Mouse (Mus musculus) 3T3-L1 (cell line): ENCODE data around the gene Fbxo30.
"Not testable (repeated sequence)": the region's sequence is repeated elsewhere in the genome, so short reads cannot be mapped to it uniquely, and the experiment has no call there.

ENCODE experiments used
- DNase-seq: peaks from one replicate; pipeline ENCODE4 v3.0.0-alpha.2; 2015; ENCODE audit warnings: low read depth, low spot score

Fbxo30 gene

DNA sequence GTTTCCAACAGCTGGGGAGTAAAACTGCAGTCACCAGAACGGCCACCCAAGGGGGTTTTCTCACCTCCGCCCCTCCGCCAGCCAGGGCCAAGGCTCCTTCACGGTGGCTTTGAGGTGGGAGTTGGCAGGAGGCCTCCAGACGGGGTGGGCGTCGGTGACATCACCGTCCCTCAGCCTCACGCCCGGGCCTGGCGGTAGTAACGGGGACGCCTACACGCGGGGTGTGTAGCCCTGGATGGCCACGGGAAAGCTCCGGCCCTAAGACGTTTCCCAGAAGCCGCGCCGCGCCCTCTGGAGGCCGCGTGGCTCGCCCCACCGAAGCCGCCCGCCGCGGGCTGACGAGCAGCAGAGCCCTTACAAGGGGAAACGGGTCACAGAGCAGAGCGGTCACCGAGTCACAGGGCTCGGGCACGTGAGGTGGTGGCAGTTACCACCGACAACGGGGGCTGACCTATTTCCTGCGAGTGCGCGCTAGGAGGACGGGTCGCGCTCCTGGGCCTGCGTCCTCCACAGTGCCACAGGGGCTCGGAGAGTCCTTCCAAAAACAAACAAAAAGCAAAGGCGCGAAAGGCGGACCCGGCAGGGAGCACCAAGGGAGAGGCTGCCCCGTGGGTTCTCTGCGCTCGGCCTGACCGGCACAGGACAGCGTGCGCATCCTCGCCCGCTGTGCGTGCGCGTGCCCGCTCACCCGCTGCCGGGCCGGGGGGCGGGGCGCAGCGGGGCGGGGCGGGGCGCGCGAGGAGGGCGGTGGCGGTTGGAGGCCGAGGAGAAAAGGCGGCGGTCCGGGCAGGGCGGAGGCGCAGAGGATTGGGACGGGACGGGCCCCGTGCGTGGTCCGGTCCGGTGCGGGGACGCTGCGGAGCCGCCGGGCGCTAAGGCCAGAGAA lies at the start of gene Fbxo30:
Gene Fbxo30, plus strand, starts transcription at position 753 of the 886 bp plus-strand sequence.
- peak; percentile 81 for DNase-seq

DNA sequence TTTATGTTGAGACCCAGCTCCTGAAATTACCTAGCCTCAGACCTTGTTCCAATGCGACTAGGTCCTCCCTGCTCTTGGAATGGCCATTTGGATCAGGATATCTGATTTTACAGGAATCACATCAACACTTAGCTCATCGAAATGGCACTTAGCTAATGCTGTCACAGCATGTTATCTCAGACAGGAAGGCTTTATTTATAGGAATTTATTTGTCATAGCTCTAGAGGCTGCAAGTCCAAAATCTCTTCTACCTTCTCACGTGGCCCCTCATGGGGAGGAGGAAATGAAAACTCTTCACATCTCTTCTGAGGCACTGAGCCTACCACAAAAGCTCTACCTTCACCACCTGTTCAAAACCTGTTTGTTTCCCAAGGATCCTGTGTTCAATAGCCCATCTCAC lies 47.9 kb upstream of the Fbxo30 start:
- no peak for DNase-seq

DNA sequence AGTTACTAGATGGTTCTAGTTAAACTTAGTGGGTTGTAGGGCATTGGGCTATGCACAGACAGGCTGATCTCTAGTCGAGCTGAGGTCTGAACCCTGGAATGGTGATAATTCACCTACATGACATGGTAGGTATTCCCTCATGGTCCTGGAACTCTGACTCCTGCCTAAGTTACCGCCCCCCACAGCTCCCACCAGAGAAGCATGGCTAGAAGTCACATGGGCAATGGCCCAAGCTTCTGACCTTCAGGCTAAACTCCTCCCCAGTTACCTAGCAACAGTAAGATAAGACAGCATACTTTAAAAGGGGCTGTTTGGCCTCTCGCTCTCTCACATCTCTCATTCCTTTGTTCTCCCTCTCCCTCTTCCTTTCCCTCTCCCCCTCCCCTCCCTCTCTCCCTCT lies 38.1 kb upstream of the Fbxo30 start:
- not testable (repeated sequence) for DNase-seq

GRCm38 (mm10) chr10:11248210-11248609 lies 32.9 kb upstream of the Fbxo30 start:
- DNase-seq, result peak; percentile 16

DNA sequence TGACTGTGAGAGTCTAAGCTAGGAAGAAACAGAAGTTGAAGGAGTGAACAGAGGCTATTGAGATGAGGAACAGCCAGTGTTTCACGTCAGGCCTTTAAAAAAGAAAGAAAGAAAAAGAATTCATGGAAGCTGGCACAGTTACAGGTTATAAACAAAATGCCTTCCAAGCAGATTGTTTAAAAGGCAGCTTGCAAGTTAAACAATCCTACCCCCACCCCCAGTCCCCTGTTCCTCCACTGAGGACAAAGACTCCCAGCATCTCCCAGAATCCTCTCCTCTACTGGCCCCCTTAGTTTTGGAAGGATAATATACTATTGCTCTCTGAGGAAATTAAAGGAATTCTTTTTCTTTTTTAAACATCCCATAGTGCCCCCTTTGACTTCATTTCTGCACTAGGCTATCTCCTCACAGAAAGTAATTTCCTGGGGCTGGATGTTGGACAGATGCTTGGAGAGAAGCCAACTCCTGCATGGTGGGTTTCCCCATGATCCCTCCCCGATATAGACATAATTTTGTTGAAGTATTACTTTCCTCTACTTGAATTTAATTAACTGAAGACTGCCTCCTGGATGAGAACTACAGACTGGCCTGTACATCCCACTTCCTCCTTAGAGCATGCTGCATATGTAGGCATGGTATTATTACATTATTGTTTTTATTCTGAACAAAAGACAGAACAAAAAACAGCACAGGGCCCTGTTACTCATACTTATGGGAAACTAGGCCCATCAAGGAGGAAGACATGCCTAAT lies 30.7 kb upstream of the Fbxo30 start:
- DNase-seq, result no peak

- DNase-seq, result not testable (repeated sequence)
Measured at GRCm38 (mm10) chr10:11253581-11253980, 27.5 kb upstream of the Fbxo30 start.

DNA sequence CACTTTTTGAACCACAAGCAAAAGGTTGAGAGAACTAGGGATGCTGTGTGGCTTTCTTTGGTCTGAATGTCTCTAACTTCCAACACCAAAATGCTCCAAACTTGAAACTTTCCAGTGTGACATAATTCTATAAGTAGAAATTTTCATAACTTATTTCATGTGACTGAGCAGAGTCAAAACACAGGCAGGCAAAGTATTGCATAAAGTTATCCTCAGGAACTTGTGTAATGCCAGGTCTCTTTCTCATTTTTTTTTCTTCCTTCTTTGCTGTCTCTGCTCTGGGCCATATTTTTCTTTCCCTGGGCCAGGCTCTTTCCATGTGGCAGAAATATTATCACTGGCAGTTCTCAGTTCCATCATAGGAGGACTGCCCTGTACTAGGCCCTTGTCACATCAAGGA lies 21.0 kb upstream of the Fbxo30 start:
- no peak for DNase-seq

DNA sequence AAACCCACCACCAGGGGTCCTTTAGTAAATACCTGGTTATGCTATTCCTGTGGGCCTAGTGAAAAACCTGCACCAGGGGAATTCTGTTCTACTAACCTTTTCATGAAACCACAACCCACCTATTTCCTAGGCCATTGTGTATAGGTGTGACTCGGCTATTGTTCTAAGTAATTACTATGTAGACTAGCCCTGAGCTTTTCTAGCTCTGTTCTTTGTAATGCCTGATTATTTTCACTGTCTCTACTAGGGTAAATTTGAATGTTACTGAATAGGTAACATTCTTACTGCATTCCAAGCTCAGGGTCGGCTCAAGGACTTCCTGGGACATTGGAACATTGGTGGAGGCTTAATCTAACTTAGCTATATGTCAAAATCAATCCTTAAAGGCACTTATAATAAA lies 18.8 kb upstream of the Fbxo30 start:
- DNase-seq, result not testable (repeated sequence)

DNA sequence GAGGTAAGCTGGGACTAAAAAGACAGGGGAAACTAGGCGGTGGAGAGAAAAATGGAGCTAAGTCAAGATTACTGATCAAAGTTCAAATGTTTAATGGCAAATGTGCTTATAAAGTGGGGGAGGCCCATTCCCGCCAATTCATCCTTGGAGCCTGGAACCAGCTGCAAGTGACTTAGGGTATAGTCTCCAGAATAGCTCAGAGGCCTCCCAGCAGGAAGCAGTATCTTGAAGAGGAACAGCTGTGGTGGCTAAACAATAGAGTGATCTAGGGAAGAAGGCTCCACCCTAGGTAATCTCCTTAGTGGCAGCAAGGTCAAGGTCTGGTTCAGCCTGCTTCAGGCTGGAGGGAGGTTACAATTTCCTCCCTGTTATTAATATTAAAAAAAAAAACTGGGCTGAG lies 17.3 kb upstream of the Fbxo30 start:
- not testable (repeated sequence) for DNase-seq

DNA sequence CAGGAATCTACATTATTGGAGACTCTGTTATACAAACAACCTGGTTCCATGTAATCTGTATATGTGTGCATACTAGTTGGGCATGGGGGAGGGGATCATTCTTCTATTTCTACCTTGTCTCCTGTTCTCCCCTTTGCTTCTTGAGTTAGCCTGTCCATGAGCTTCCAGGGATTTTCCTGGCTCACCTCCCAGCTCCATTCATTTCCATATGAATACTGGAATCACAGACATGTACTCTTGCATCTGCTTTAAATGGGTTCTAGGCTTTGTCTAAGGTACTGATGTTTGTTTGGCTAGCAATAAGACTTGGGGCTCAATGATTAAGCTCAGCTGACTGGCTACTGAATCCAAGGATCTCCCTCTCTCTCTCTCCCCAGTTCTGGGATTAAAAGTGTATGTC lies 12.0 kb upstream of the Fbxo30 start:
- no peak for DNase-seq

DNA sequence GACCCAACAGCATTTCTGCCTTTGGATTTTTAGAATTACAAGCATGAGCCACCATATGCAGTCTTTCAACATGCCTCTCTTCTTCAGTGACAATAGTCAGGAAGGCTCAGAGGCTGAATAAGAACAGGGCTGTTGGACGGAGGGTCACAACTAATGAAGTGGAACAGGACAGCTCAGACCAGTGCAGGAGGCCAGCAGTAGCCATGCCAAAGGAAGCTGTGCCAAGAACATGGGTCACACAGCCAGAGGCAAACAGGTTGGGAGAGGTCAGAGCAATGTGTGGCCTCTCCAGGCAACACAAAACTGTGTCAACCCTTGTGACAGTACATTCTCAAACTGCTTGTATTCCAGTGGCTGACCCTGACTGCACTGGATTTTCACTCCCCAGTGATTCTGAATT lies 6.7 kb upstream of the Fbxo30 start:
- peak; percentile 22 for DNase-seq

DNA sequence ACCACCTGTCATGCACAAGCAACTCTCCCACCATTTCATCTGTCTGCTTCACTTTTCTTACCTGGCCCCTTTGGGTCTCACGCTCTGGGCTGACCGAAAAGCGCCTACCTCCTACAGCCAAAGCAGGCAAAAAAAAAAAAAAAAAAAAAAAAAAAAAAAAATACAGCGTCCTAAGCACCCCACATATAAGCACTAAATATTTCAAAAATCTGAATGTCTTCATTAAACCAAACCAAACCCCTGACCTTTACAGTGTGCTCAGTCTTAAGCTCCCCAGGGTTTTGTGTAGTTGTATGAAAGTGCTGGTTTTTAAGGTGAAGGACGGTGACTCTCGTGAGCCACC lies 924 bp upstream of the Fbxo30 start:
- no peak for DNase-seq

- DNase-seq, result peak; percentile 59
Measured at GRCm38 (mm10) chr10:11281498-11282305, 572 bp downstream of the Fbxo30 start.

- DNase-seq, result peak; percentile 53
Measured at GRCm38 (mm10) chr10:11282306-11282631, 1.1 kb downstream of the Fbxo30 start.

- no peak for DNase-seq
Measured at GRCm38 (mm10) chr10:11298418-11298817, 17.3 kb downstream of the Fbxo30 start.

DNA sequence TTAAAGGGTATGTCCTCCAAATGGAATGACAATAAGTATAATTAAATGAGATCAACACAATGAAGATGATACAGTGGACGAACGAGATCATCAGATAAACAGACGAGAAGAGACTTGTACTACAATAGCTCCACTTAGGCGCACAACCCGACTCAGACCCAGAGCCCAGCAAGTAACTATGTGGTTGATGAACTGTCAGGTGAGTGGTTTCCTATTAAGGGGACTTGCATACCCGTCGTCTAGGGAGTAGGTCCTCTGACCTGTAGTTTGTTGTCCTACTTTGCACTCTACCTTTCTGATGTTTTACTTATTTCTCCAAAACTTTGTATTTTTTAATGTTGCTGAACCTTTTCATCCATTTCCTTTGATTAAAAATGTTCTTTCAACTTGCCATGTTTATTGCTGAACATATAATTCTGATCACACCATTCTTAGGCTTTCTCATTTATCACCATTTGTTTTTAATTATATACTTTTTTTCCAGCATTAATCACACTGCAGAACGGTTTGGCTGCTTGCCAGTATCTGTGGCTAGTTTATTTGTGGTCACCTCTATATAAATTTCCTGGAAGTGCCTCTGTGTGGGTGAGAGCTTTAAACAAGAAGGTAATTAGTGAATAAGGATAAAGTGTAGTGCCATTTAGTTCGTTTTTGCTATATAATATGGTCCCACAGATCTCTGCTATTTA lies 24.4 kb downstream of the Fbxo30 start:
- no peak for DNase-seq

- peak; percentile 70 for DNase-seq
Measured at GRCm38 (mm10) chr10:11306054-11306367, 24.9 kb downstream of the Fbxo30 start.

DNA sequence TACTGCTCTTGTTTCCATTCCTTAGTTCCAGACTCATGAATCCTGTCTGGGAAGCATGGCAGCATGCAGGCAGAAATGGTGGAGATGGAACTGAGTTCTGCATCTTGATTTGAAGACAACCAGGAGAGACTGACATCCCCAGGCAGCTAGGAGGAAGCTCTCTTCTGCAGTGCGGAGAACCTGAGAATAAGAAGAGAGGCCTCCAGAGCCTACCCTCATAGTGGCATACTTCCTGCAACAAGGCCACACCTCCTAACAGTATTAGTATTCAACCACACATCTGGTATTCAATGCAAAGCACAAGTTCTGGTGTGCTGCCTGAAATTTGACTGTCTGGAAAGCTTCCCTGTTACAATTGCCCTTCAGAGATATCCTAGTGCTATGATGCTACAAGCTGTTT lies 28.7 kb downstream of the Fbxo30 start:
- no peak for DNase-seq

DNA sequence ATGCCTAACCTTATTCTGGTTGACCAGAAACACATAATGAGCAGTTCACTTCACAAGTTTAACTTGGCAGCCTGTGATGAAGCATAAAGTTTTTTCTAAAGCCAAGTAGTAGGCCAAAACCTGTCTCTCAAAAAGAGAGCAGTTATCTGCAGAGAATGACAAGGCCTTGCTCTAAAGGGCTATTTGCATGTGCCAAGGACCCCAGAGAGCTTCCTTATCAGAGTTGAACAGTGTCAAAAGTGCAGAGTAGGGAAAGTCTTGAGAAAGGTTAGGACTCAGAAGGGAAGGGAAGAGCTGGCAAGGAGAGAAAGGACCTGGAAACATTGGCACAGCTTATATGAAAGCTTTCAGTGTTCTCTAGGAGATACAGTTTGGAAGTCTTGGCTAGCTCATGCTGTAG lies 29.4 kb downstream of the Fbxo30 start:
- no peak for DNase-seq

DNA sequence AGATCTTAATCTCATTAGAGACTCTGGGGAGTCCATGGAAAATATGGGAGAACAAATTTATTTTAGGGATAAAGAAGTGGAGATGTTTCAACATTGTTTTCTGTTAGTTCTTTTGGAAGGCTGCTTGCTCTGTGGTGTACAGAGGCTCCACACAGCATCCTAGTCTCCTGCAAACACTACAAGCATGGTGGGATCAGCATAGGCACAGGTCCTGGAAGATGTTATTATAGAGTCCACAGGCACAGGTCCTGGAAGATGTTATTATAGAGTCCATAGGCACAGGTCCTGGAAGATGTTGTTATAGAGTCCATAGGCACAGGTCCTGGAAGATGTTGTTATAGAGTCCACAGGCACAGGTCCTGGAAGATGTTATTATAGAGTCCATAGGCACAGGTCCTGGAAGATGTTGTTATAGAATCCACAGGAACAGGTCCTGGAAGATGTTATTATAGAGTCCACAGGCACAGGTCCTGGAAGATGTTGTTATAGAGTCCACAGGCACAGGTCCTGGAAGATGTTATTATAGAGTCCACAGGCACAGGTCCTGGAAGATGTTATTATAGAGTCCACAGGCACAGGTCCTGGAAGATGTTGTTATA lies 36.8 kb downstream of the Fbxo30 start:
- not testable (repeated sequence) for DNase-seq

GRCm38 (mm10) chr10:11319446-11319970 lies 38.4 kb downstream of the Fbxo30 start:
- DNase-seq, result no peak
